Mouse (Mus musculus) 416B (cell line): ENCODE measurements around the gene Nmt2.

ENCODE experiments used
- DNase-seq: peaks from one replicate; pipeline ENCODE4 v3.0.0; 2011; ENCODE audit warnings: low read depth

Nmt2 gene

DNA sequence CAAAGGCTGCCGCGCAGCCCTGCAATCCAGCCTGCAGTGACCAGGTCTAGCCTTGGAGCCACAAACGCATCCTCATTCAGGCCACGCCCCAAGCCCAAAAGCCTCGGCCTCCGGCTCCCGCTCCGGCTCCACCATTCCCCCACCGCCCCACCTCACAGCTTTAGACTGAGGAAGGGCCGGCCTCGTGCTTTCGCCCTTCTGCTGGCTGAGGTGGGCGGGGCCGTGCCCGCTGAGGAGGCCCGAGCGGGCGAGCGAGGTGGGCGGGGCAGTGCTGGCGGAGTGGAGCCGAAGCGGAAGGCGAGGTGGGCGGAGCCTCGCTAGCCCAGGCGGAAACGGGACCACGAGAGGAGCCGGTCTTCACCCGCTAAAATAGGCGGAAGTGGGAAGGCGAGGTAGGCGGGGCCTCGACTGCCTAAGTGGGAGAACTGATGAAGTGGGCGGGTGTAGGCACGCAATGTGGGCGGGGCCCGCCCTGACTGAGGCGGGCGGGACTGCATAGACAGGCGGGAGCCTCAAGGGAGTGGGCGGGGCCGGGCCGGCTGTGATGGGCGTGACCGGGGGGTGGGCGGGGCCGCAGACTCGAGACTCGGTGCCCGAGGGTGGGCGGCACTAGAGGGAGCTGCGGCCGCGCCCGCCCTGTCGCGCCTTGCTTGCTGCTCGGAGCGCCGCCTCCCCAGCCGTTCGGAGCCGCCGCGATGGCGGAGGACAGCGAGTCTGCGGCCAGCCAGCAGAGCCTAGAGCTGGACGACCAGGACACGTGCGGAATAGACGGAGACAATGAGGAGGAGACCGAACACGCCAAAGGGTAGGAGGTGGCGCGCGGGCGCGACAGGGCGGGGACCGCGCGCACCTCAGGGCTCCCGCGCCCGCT lies at the start of gene Nmt2:
Gene Nmt2, plus strand, starts transcription at position 611 of the 871 bp plus-strand sequence.
- peak; percentile 100 for DNase-seq

DNA sequence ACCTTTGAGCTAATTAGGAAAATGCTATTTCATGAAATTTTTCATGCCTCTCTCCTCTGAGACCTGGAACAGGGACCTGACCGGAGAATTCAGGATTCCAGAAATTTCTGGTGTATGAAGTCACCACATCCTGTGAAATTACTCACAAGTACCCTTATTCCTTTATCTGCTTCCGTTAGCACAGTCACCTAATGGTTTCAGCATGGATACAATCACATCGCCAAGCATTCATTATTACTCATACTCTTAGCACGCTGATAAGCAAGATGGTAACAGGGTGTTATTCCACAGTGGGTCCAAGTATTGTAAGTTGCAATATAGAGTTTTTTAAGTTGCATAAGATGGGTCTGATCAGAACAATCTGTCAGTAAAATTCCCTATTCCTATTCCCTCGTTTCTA lies 44.8 kb upstream of the Nmt2 start:
- peak; percentile 5 for DNase-seq

DNA sequence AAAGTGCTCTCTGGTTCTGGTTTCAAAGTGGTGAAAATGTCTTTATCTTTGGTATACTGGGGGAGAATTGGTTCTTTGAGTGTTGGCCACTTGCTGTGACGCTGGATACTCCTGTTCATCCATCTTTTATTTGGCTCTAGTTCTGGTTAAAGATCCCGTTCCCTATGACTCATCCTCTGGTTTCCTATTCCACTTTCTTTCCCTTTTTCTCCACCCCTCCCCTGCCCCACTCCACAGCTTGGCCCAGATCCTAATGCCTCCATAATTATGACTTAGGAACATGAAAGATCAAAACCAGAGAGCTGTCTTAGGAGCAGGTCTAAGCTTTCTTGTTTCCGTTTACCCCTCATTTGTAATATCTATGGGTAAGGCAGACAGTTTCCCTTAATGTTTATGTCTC lies 39.8 kb upstream of the Nmt2 start:
- no peak for DNase-seq

DNA sequence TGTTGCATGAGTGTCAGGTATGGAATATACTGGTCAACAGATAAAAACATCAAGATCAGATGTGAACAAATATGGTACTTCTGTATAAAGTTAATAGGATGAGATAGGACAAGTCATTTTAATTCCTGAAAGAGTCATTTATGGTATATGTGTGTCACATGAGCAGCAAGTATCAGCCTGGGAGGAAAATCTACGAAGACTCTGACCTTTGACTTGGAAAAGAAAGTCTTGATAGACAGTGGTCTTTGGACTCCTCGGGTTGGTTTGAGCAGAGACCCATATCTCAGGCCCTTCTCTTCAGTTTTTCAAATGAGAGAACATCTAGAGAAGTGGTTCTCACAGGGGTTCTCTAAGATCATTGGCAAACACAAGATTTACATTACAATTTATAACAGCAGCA lies 32.7 kb upstream of the Nmt2 start:
- DNase-seq = no peak

DNA sequence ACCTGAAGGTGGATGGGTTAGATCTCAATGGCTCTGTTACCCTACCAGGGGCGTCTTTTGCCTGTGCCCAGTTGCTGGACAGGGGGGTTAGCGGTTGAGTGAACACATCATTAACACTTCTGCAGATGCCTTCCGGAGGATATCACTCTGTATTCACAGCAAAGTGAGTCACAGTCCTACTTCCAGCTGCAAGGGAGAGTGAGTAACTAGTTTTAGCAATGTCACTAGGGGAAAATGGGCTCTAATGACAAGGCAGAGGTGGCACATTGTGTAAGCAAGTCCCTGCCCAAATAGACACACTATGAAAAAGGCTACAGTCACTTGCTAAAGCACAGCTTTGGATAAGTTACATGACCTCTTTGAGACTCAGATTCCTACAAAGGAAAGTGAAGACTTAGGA lies 17.5 kb upstream of the Nmt2 start:
- DNase-seq = peak; percentile 66

DNA sequence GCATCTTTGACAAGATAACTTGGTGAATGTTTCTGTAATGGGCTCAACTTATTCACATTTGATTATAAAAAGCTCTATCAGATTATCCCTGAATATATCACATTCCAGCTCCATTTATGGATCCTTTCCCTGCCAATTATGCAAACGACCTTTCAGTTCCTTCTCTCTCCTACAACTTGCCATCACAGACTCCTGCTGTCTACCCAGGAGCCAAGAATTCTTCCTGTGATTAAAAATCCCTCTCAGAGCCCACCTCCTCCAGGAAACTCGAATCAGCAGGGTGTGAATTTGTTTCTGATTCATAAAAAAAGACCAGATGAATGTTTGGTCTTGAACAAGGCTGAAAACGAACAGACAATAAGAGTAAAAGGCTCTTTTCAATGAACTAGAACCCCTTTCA lies 16.1 kb upstream of the Nmt2 start:
- DNase-seq = no peak

DNA sequence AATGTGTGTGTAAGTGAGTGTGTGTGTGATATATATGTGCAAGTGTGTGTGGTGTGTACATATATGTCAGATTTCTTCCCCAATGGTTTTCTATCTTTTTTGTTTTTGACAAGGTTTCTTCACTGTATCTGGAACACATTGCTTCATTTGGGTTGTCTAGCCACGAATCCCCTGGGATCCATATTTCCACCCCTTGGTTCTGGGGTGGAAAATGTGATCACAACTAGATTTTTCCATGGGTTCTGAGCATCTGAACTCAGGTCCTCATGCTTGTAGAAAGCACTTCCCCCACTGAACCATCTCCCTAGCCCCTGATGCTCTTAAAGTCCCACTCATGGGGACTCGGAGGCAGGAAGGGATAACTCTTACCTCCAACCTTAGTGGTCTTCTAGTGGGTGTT lies 10.7 kb upstream of the Nmt2 start:
- no peak for DNase-seq

DNA sequence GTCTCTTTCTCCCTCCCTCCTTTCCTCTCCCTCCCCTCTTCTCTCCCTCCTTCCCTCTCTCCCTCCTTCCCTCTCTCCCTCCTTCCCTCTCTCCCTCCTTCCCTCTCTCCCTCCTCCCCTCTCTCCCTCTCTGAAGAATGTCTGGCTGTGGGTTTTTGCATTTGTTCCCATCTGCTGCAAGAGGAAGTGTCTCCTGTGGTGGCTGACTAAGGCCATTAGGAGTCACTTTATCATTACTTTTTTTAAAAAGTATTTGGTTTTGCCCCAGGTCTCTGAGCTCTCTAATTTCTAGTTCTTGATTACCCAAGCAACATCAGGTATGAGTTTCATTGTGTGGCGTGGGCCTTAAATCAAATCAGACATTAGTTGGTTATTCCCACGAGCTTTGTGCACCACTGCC lies 7.9 kb upstream of the Nmt2 start:
- DNase-seq = peak; percentile 42

DNA sequence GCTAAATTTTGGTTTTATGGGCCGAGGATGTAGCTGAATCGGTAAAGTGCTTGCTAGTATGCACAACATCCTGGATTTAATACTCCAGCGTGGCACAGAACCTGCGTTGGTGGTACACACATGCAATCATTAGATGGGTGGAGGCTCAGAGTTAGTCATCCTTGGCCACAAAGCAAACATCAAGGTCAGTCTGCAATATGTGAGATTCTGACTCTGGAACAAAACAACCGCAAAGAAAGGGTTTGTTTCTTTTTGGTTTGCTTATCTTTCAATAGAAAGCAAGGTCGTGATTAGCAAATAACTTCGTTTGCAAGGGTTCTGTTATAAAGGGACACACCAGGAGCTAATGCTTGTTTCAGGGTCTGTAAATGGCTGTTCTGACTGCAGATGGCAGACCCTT lies 6.5 kb upstream of the Nmt2 start:
- peak; percentile 87 for DNase-seq

DNA sequence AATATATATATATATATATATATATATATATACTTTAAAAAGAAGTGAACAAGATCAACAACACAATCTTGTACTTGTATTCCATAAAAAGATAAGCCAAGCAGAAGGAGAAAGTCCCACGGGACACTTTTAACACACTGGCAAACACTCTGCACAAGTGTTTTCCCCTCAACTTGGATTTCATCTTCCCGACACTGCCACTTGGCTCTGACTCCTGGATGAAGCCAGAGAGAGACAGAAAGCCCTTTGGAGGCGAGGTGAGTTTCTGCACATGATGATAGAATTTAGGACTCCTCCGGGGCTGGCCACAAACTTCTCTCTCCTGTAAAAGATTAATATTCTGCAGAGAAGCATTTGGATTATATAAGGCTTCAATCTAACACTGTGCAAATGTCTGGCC lies 2.7 kb upstream of the Nmt2 start:
- no peak for DNase-seq

DNA sequence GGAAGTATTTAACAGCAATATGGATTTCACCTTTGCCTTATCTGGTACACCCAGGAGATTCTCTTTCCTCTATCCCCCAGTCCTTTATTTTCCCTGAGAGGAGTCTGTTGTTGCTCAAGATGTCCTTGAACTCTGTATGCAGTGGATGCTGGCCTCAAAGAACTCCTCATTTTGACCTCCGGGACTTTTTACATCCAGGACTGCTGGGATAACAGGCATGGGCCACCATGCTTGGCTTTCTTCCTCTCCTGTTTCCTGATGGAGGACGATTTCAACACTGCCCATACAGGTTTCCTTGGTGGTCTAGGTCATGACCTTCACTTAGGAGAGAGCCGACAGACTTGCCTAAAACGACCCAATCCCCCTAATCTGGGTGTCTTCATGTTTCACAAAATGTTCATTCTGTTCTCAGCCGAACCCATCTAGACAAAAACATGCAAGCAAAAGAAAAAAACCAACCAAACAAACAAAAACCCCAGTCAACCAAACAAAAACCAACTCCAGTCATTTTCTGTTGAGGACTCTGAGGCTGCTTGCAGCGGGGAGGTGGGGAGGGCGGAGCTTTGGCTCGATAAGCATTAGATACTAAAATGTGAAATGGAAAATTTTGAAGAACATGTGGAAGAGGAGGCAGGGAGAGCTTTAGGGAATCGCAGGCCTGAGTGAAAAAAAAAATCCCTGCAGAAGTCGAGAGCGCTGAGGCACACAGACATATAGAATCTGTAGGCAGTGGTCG lies 978 bp upstream of the Nmt2 start:
- DNase-seq = no peak

DNA sequence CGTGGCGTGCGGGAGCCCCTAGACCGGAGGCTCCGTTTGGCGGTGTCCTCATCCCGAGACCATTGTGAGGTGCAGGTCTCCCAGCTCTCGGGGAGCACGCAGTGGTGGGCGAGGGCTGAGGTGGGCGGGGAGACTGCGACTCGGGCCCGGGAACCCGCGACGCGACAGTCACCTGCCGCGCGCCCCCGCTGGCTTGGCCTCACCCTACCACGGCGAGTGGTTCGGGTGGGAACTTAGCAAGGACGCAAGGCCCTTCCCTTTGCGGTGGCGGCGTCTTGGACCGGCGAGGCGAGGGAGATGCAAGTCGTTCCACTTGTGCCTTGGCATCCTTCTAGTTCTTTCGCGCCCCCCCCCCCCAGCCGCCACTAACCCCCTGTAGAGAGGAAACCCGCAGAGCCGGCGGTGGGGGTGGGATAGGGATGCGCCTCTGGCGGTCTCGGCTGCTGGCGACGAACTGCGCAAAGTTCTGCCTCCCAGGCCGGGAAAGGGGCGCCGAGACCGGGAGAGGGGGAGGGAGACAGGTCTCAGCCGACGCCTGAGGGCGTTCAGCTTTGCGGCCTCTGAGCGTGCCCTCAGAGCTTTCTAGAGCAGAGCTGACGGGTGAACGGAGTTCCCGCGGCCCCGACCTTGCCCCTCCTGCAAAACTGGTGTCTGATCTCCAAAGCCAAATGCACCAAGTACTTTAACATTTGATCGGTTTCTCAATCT lies 615 bp downstream of the Nmt2 start:
- peak; percentile 55 for DNase-seq

DNA sequence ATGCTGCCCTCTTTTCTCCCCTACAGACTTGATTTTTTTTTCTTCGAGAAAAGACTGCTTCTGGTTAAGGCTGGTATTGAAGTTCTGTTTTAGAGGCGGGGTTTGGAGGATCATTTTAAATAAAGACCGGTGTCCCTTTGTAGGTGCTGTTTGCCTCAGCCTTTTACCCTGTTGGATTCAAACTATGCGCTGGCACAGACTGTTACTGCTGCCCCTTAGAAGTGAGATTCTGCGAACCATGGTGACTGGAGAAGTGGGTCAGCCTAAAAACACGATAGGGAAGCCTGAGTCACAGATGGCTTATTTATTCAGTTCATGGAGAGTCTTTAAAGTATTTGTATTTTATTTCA lies 1.1 kb downstream of the Nmt2 start:
- no peak for DNase-seq

DNA sequence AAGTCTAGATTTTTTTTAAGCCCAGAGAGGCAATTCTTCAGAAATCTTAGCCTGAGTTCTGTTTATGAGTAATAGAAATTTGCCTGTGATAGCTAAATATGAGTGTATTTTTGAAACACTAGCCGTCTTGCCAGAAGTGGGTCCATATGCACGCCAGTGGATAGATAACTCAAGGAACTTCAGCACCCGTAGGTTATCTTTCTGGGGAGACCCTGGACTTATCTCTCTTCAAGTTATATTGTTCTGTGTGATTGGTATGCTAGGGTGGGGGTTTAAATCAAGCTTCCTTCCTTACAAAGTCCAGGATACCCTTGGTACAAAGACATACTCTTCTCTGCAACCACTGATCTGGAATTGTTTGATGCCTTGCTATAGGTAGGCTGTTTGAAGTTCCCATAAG lies 1.7 kb downstream of the Nmt2 start:
- no peak for DNase-seq

DNA sequence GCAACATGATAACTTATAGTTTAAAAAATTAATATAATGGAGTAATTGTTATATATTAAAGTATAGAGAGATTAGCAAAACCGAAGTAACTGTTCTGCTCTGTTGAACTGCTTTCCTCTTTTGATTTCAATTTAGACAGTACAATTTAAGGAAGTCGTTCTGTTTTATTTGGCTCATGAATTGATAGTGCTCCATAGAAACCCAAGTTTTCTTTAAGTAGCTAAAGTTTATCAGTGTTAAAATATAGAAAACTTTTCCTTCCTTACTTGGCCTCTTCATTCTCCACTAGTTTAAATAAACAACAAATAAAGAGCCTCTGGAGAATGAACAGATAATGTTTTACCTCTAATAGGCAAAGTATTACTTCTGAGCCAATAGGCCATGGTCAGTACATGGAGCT lies 2.2 kb downstream of the Nmt2 start:
- no peak for DNase-seq

DNA sequence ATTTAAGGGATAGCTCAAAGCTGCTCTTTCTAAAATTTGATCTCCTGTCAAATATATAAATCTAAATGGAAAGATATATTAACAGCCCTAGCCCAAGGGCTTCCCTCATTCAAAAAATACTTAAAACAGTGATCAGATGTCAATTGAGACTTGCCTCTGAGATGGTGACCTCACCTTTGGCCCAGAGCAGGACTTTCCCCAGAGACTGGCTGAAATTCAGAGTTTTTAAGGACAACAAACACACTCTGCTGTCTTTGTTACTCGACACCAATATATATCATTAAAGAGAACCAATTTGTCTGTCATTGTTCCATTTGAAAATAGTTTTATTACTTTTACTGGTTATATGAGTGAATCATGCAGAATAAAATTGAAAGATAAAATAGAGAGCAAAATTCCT lies 5.6 kb downstream of the Nmt2 start:
- no peak for DNase-seq

DNA sequence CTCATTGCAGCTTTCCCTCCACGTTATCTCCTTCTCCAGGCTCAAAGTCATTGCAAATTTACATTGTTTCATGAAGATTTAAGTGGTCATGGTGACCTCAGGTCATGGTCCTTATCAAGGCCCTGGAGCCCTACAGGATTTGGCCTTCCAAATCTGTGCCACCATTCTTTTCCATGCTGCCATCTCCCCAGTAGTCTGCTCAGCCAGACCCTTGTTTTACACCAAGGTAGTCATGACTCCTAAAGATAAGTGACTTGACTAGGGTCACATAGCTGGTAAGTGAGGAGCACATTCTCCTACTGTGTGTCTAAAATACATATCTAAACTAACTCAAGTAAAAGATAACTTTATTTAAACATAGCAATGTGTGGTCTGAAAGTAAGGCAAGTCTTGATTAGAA lies 8.2 kb downstream of the Nmt2 start:
- DNase-seq = no peak

DNA sequence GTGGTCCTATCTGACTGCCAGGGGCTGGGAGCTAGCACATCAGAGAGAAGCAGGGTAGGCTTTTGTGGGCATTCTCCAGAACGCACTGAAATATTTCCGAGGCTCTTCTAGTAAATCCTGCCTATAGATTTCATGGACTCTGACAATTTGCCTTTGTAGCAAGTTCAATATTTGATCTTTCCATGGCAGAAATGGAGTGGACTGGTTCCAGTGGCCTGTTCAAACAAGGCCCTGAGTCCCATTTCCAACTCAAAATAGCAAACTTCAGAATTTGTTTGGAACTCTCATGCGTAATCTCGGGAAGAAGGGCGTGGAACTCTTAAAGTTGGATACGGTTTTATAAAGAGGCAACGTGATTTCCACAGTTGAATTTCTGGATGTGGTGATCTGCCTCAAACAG lies 11.8 kb downstream of the Nmt2 start:
- no peak for DNase-seq

DNA sequence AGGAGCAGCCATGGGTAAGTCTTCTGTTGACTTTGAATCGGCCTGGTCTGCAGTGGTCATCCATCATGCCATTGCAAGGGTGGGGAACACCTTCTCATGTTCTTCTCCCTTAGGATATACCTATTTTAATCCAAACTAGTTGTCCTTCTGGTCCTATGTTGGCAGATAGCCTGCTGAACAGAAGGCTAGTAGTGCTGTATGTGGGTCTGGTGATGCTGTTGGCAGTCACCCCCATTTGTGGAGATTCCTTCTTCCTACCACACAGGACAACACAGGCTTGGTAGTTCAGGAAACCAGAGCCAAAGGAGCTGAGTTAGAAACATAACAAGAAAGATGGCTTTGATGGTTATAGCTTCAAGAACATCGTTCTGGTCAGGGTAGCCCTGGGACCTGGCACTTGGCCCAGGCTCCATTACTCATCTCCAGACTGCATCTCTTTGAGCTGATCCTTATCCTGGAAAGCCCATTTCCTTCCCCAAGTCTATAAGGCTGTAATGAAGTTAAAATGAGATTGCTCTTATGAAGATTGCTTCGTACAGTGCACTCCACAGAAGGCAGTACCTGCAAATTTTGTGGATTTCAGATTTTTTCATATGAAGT lies 21.5 kb downstream of the Nmt2 start:
- DNase-seq = peak; percentile 84

DNA sequence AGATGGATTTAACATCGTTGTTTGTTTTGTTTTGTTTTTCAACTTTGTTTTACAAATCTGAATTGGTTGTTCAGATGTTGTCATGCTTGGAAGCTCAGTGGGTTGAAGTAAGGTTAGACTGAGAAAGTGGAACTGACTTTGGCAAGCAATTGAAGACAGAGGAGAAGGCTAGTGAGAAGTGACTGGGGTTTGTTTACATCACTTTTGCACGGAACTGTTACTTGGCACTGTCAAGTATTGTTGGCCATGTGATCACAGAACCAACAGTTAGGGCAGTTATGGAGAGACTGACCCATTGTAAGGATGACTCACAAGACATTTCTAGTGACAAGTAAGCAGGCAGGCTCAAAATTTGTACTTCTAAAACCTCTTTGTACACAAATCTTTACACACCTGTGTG lies 39.1 kb downstream of the Nmt2 start:
- DNase-seq = peak; percentile 13

DNA sequence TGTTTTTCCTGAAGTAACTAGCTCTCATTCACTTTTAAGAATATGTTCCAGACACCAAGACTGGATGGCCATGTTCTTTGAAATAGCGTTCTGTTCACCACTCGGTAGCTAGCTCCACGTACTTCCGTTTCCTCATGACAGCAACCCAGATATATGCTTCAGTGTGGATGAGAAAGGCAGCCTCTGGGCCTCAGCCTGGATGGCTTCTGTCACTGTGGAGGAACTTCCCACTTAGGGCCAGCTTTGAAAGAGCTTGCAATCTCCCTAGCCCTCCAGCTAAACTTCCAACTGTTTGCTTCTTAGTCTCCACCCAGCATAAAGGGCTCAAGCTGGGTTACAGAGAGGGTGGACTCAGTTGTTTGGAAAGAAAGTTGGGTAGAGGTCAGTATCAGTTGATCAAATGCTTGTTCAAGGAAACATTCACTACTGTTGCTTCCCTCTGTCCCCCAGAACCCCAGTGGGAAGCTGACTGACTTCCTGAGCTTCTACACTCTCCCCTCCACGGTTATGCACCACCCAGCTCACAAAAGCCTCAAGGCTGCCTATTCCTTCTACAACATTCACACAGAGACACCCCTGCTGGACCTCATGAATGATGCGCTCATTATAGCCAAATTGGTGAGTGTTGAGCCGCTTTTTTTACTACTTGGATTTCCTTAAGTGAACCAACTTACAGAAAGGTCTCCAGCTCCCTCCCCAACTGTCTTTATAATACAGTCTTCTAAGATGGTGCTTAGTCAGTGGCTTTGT lies 40.5 kb downstream of the Nmt2 start:
- no peak for DNase-seq

DNA sequence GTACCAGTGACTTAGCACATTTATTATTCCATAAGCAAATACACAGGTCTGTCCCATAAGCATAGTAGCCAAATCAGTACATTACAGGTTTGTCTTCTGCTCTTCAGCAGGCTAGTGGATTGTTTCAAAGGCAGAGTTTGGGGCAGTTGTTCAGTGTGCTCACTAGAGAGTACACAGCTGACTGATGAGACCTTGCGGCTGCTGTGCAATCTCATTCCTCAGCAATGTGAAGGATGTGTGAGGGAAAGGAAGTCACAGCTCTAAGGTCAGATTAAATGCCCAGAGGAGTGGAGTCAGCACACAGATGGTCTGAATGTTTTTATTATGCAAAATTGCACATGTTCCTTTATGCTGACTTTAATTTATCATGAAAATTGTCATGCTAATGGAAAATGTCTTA lies 42.5 kb downstream of the Nmt2 start:
- no peak for DNase-seq
